Mouse (Mus musculus) liver, embryonic 14.5 days (tissue): ENCODE results near the gene Gmpr.

ENCODE experiments used
- CTCF ChIP-seq: IDR thresholded peaks from 2 replicates; pipeline ENCODE4 v1.5.1; 2016; ENCODE audit warnings: antibody characterized with exemption, low read depth, control low read depth
- EP300 ChIP-seq: IDR thresholded peaks from 2 replicates; pipeline ENCODE4 v1.6.1; 2016; ENCODE audit warnings: antibody characterized with exemption, low read depth

DNA sequence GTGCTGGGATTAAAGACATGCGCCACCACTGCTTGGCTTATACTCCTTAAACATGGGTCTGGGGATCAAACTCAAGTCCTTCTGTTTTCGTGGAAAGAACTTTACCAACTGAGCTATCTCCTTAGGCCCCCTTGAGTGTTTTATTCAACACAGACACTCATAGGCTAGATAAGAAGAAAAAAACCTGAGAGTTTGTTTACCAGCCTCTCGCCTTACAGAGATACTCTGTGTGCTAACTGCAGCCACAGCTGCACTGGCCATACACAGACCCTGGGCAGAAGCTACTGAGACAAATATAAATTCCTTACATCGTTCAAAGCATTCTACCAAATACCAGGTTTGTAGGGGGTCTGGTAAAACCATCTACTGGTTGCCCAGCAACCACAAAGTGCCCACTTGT, 51.1 kb downstream of the Gmpr start:
- TF ChIP-seq EP300 (no peak), CTCF (no peak)
